Mouse (Mus musculus): ENCODE measurements around the gene Gm49027.
A peak's percentile ranks its signal among the peaks of the same experiment; 100 is the strongest.

DNA sequence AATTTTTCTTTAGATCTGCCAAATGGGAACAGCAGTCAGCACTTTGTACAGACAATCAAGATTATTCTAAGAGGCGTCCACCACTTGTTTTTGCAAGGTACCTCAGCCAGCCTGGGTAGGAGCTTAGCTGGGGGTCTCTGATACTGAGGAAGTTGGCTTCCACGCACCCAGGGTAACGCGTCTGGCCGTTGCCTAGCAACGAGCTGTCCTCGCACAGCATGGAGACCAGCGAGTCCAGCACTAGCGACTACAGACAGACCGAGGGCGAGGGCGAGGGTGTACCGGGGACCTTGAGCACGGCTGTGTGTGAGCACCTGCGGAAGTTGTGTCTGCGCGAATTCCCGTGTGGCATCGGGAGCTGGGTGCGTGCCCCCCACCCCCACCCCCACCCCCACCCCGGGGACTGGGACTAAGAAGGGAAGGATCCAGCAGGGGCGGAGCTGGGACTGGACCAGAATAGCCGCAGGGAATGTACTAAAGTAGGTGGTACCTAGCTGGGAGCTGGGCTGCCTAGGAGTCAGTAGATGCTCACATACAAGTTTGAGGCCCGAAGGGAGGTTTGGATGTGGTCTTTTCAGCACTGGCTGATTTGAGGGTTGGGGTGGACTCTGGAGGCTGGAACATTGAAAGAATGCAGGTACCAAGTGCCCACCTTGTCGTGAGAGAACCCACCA lies 36.0 kb downstream of the Gm49027 start, which contains the start of the genes Lrrc43 and Il31:
- TF ChIP-seq CTCF (IDR thresholded peaks at IDR 0.05; ENCODE audit: control insufficient read depth, insufficient read depth, insufficient replicate concordance, low read depth, low read length) (no peak), POLR2A (IDR thresholded peaks at IDR 0.05; ENCODE audit: control insufficient read depth, low read depth, low read length) (peak; percentile 84; the same call in 1 of the 2 replicates)
